Mouse (Mus musculus) hindbrain, embryonic 16.5 days (tissue): ENCODE measurements around the gene Enox1. TPM values are rescaled to one million over a fixed set of nuclear protein-coding genes. Genes with fewer than 3 reads are reported as not detected.

ENCODE experiments used
- ATAC-seq: fragments of 200-750 bp; cut with Nextera tagmentation; 2 replicates; pipeline ENCODE4 v1.8.0; 2017; ENCODE audit warnings: moderate TSS enrichment, moderate library complexity
- H3K27ac ChIP-seq: fragments of 300-500 bp; sonication (generic); 2 replicates; pipeline ENCODE4 v1.5.1; 2014; ENCODE audit warnings: low read depth, mild to moderate bottlenecking, control low read depth, low read length, moderate library complexity
- H3K27me3 ChIP-seq: fragments of 300-500 bp; sonication (generic); replicated peaks from 2 replicates; pipeline ENCODE4 v1.6.1; 2014; ENCODE audit warnings: low read length; ENCODE audit not compliant: control insufficient read depth, insufficient read depth
- H3K36me3 ChIP-seq: fragments of 300-500 bp; sonication (generic); 2 replicates; pipeline ENCODE4 v1.6.1; 2014; ENCODE audit warnings: mild to moderate bottlenecking, low read length, moderate library complexity, mixed read lengths; ENCODE audit not compliant: control insufficient read depth, insufficient read depth
- H3K4me1 ChIP-seq: fragments of 300-500 bp; sonication (generic); 2 replicates; pipeline ENCODE4 v1.6.1; 2014; ENCODE audit warnings: low read depth, low read length; ENCODE audit not compliant: control insufficient read depth, insufficient read depth
- H3K4me2 ChIP-seq: fragments of 300-500 bp; sonication (generic); 2 replicates; pipeline ENCODE4 v1.6.1; 2014; ENCODE audit warnings: mild to moderate bottlenecking, low read length, control low read depth, moderate library complexity
- H3K4me3 ChIP-seq: fragments of 300-500 bp; sonication (generic); 2 replicates; pipeline ENCODE4 v1.5.1; 2014; ENCODE audit warnings: mild to moderate bottlenecking, low read length, control low read depth, moderate library complexity
- H3K9ac ChIP-seq: fragments of 300-500 bp; sonication (generic); 2 replicates; pipeline ENCODE4 v1.6.1; 2014; ENCODE audit warnings: low read depth, mild to moderate bottlenecking, control low read depth, low read length, moderate library complexity
- H3K9me3 ChIP-seq: fragments of 300-500 bp; sonication (generic); 2 replicates; pipeline ENCODE4 v1.6.1; 2014; ENCODE audit warnings: mild to moderate bottlenecking, low read length, moderate library complexity; ENCODE audit not compliant: control insufficient read depth
- WGBS: fragments of 180-500 bp; shearing (Covaris S2); extraction: QIAGEN DNeasy Blood & Tissue Kit; methylation state at CpG from one replicate; pipeline ENCODE4 v1.1.7; 2014; 5-methylcytosine and 5-hydroxymethylcytosine counted together
- polyA plus RNA-seq: library from polyadenylated mRNA; unstranded; fragments of >200 nt; fragmentation: Nextera tagmentation; extraction: Ambion mirVana; gene quantifications from 2 replicates; pipeline ENCODE4 v1.2.1, GENCODE M21; 2015

The Enox1 gene
- polyA plus RNA-seq, 1 experiment from 2014 or later = 35.7 TPM

DNA sequence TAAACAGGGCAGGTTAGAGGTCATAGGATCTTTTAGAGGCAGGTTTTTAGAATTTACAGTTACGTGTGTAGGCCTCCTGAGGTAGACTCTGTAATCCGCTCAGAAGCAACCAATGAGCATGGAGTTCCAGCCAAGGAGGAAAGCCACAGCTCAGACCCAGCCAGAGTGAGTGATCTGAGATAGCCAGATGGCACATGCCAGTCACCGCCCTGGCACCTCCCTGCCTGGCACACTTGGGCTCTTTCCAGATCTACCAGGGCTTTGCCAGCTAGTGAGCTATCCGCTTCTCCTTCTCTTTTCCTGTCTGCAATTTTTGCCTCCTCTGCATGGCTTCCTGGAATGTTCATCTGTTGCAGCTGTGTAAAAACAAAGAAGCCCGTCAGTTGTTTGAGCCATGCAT, 514.4 kb downstream of the Enox1 start:
- ATAC-seq = peak; percentile 59; the same call in 1 of the 2 replicates
- peaks cover 6% of the 10 kb centered on the region; the same call in 1 of the 2 replicates for H3K4me1 ChIP-seq
- WGBS = 63% methylated on average over 5 of the region's 5 CpGs

DNA sequence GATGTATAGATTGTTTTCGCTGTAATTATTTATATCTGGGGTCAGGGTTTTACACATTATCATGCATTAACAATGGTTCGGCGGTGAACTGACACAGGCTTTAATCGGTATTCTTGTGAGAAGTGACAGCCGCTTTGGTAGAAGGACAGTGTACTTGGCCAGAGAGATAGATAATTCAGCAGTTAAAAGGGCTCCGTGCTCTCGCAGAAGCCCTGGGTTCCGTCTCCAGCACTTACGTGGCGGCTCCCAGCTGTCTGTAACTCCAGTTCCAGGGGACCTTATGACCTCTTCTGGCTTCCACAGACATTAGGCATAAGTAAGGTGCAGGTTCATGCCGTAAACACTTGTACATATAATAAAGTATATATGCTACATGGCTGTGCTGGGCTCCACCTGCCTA, 515.4 kb downstream of the Enox1 start:
- H3K4me3 ChIP-seq = no peak overlapping the region
- H3K27me3 ChIP-seq = no peaks in the 10 kb centered on the region
- no peak overlapping the region for H3K27ac ChIP-seq
- no peaks in the 10 kb centered on the region for H3K9me3 ChIP-seq
- ATAC-seq = no peak
- H3K9ac ChIP-seq = no peak overlapping the region
- H3K4me2 ChIP-seq = no peak overlapping the region
- whole genome bisulfite sequencing = 73% methylated on average over 11 of the region's 11 CpGs
- peaks cover 6% of the 10 kb centered on the region; the same call in 1 of the 2 replicates for H3K4me1 ChIP-seq
- H3K36me3 ChIP-seq = no peaks in the 10 kb centered on the region

More for the DNA sequence above, 514.4 kb downstream of the Enox1 start:
- H3K4me3 ChIP-seq = no peak overlapping the region
- no peaks in the 10 kb centered on the region for H3K27me3 ChIP-seq
- no peaks in the 10 kb centered on the region for H3K36me3 ChIP-seq
- H3K9ac ChIP-seq = no peak overlapping the region
- no peaks in the 10 kb centered on the region for H3K9me3 ChIP-seq
- no peak overlapping the region for H3K27ac ChIP-seq
- H3K4me2 ChIP-seq = no peak overlapping the region

GRCm38 (mm10) chr14:77673138-77673537, 516.6 kb downstream of the Enox1 start:
- Histone ChIP-seq H3K9me3 (no peaks in the 10 kb centered on the region), H3K27ac (no peak overlapping the region), H3K27me3 (no peaks in the 10 kb centered on the region), H3K36me3 (no peaks in the 10 kb centered on the region), H3K4me1 (peaks cover 6% of the 10 kb centered on the region), H3K4me3 (no peak overlapping the region), H3K4me2 (no peak overlapping the region), H3K9ac (no peak overlapping the region)
- 41% methylated on average over 8 of the region's 8 CpGs for WGBS
- ATAC-seq = no peak

- ATAC-seq = 0 out of 2 replicates have a peak, but pooled peaks have one; percentile 26
- H3K27ac ChIP-seq = no peak overlapping the region
Measured at GRCm38 (mm10) chr14:77677951-77678350, 521.4 kb downstream of the Enox1 start.

GRCm38 (mm10) chr14:77679877-77680276, 523.3 kb downstream of the Enox1 start:
- no peak overlapping the region for H3K4me2 ChIP-seq
- no peaks in the 10 kb centered on the region for H3K36me3 ChIP-seq
- no peak overlapping the region for H3K27ac ChIP-seq
- peaks cover 2% of the 10 kb centered on the region for H3K4me1 ChIP-seq
- H3K9me3 ChIP-seq = no peaks in the 10 kb centered on the region
- 66% methylated on average over 9 of the region's 9 CpGs for WGBS
- no peak overlapping the region for H3K4me3 ChIP-seq
- ATAC-seq = peak; percentile 68; the same call in 1 of the 2 replicates
- no peaks in the 10 kb centered on the region for H3K27me3 ChIP-seq
- no peak overlapping the region for H3K9ac ChIP-seq

More at GRCm38 (mm10) chr14:77677951-77678350, 521.4 kb downstream of the Enox1 start:
- no peaks in the 10 kb centered on the region for H3K9me3 ChIP-seq
- H3K27me3 ChIP-seq = no peaks in the 10 kb centered on the region
- WGBS = 43% methylated on average over 7 of the region's 7 CpGs
- H3K4me2 ChIP-seq = no peak overlapping the region
- no peak overlapping the region for H3K9ac ChIP-seq
- no peaks in the 10 kb centered on the region for H3K36me3 ChIP-seq
- H3K4me3 ChIP-seq = no peak overlapping the region
- H3K4me1 ChIP-seq = peaks cover 7% of the 10 kb centered on the region

DNA sequence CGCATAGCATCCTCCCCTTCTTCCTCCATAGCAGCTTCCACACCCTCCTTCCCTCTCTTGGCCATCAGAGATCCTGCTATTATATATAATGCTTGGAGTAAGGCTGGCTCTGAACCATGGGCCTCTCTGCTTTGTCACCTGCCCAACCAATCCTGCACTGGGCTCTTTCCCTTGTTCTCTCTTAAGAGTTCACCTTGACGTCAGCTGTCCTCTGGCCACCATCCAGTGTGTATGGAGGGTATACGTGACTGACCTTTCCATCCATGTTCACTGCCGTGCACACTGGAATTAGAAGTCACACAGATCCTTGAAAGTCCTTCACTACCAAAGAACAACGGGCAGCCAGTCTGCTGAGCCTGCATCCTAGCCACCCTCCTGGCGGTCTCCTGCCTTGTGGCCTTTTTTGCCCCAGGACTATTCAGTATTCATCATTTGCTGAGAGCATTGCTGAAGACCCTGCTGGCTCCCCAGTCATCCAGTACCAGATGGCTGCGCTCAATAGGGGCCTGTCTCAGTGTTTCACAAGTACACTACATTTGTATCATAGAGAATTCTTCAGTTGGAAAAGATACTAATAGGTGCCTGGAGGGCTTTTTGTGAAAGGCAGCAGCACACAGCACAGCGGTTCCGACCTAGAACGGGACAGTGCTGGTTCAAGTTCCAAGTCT, 526.5 kb downstream of the Enox1 start:
- peaks cover 2% of the 10 kb centered on the region for H3K4me1 ChIP-seq

DNA sequence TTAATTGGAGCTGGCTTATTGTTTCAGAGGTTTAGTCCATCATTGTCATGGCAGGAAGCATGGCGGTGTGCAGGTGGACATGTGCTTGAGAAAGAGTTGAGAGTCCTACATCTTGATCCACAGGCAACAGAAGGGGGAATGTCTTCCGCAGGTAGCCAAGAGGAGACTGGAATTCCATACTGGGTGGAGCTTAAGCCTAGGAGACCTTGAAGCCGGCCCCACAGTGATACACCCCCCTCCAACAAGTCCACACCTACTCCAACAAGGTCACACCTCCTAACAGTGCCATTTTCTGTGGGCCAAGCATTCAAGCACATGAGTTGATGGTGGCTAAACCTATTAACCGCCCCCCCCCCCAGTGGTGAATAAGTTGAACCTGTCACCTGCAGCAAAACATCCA, 533.3 kb downstream of the Enox1 start:
- H3K4me1 ChIP-seq = no peaks in the 10 kb centered on the region

More for the DNA sequence above, 526.5 kb downstream of the Enox1 start:
- Histone ChIP-seq H3K9me3 (no peaks in the 10 kb centered on the region), H3K4me2 (no peak overlapping the region), H3K27me3 (no peaks in the 10 kb centered on the region), H3K9ac (no peak overlapping the region), H3K4me3 (no peak overlapping the region), H3K36me3 (no peaks in the 10 kb centered on the region), H3K27ac (no peak overlapping the region)
- ATAC-seq = 0 out of 2 replicates have a peak, but pooled peaks have one; percentile 14
- 76% methylated on average over 10 of the region's 10 CpGs for WGBS

GRCm38 (mm10) chr14:77705006-77705405, 548.4 kb downstream of the Enox1 start:
- WGBS = 30% methylated on average over 6 of the region's 6 CpGs
- peaks cover 7% of the 10 kb centered on the region for H3K36me3 ChIP-seq
- no peaks in the 10 kb centered on the region for H3K4me1 ChIP-seq
- H3K27ac ChIP-seq = no peak overlapping the region
- H3K9ac ChIP-seq = no peak overlapping the region
- H3K4me2 ChIP-seq = no peak overlapping the region
- ATAC-seq = no peak
- H3K27me3 ChIP-seq = no peaks in the 10 kb centered on the region
- no peaks in the 10 kb centered on the region for H3K9me3 ChIP-seq
- no peak overlapping the region for H3K4me3 ChIP-seq

More for the DNA sequence above, 533.3 kb downstream of the Enox1 start:
- Histone ChIP-seq H3K27ac (no peak overlapping the region), H3K36me3 (no peaks in the 10 kb centered on the region), H3K9me3 (no peaks in the 10 kb centered on the region), H3K27me3 (no peaks in the 10 kb centered on the region), H3K9ac (no peak overlapping the region), H3K4me3 (no peak overlapping the region), H3K4me2 (no peak overlapping the region)
- WGBS = 91% methylated on average over 4 of the region's 4 CpGs
- no peak for ATAC-seq

DNA sequence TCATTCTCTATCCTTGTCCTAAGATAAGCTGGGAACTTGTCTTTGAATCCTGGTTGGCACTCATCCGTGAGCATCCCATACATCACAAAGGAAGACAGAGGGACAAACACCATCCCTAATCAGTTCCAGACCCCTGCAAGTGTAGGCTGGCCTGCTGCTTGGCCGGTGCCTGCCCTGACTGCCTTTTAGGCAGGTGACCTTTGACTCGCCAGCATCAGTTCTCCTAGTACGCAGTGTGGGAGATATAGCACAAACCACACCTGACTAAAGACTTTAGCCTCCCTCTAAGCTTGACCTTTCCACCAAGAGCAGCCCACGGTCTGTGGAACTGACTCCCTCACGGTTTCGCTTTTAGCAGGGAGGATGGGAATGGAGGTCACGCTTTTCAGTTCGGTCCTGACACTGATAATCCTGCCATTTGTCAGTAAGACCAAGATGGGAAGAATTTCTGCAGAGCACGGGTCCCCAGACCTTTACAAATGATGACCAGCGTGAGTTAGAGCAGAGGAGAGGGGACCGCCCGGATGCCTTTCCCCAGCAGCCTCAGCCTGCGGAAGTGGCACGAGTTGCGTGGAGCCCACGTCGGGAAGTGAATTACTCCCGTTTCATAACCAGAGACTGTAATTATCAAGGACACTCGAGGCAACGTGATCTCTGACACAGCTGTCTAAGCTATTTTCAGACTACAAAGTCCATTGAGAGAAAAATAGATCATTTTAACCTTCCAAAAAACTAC, 550.1 kb downstream of the Enox1 start:
- Histone ChIP-seq H3K4me2 (no peak overlapping the region), H3K9ac (no peak overlapping the region), H3K4me1 (no peaks in the 10 kb centered on the region), H3K36me3 (peaks cover 2% of the 10 kb centered on the region), H3K27me3 (no peaks in the 10 kb centered on the region), H3K4me3 (no peak overlapping the region), H3K27ac (no peak overlapping the region), H3K9me3 (no peaks in the 10 kb centered on the region)
- WGBS = 73% methylated on average over 21 of the region's 21 CpGs
- ATAC-seq = no peak
